Mouse (Mus musculus): ENCODE measurements around the gene Gm15155. TPM values are rescaled to one million over a fixed set of nuclear protein-coding genes. Genes with fewer than 3 reads are reported as not detected.

Gene Gm15155
- 0.88 TPM in 1 of 2 replicates, not detected in the other for polyA plus RNA-seq (2015; fragmentation: Nextera tagmentation; extraction: Ambion mirVana)

DNA sequence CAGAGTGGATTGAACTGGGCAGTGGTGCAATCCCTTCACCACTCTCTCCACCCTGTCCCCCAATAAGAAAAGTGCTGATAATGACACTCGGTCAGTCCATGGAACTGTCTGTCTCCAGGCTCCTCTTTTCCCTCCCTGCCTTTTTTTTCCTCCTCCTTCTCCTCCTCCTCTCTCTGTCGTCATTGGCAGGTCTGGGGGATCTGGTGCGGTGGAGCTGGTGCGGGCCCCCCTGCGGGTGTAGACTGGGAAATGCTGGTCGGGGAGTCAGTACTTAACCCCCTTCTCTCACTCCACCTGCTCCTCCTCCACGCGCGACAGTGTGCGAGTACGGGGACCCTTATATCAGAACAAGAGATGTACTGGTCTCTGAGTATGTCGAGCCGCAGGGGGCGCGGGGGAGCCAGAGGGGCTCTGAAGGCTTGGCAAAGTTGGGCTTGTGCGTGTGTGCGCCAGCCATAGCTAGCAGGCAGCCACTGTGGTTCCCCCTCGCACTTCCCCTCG is at the start of gene Gm15155:
Gm15155 (plus strand) TSS at position 401 of the 501 bp plus-strand sequence.
- peak; percentile 65 for ATAC-seq (ENCODE audit: low read depth)
- Histone ChIP-seq H3K27ac (replicated peaks) (peak within 1 kb of the TSS; percentile 56; the same call in 1 of the 2 replicates), H3K4me2 (peak within 1 kb of the TSS; percentile 71), H3K4me1 (replicated peaks) (peaks cover 6% of the 10 kb centered on the region; the same call in 1 of the 2 replicates), H3K9me3 (no peaks in the 10 kb centered on the region), H3K9ac (peak within 1 kb of the TSS; percentile 67), H3K27me3 (peaks cover 34% of the 10 kb centered on the region), H3K36me3 (no peaks in the 10 kb centered on the region), H3K4me3 (peak within 1 kb of the TSS; percentile 51)
- WGBS: 15% methylated on average over 19 of the region's 19 CpGs

DNA sequence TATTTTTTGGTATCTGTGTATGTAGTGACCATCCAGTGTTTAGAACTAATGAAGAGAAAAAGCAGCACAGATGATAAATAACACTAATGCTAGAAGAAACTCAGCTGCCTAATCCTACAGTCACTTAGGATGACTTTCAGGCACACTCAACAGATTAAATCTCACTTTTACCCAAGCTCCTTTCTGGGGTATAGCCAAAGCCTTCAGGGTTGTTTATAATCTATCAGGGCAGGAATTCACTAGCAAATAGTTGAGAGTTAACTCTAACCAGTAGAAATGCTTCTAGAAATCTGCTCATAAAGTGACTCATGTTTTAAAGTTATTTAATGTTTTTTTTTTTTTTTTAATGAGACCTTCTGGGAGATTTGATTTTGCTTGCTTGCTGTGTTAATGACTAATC is 44.8 kb upstream of the Gm15155 start:
- no peaks in the 10 kb centered on the region for H3K9me3 ChIP-seq
- H3K4me1 ChIP-seq (replicated peaks): no peaks in the 10 kb centered on the region
- no peak for ATAC-seq (ENCODE audit: low read depth)
- H3K9ac ChIP-seq: no peak overlapping the region
- H3K4me3 ChIP-seq: no peak overlapping the region
- no peak overlapping the region for H3K27ac ChIP-seq (replicated peaks)
- no peaks in the 10 kb centered on the region for H3K36me3 ChIP-seq
- H3K4me2 ChIP-seq: no peak overlapping the region
- no peaks in the 10 kb centered on the region for H3K27me3 ChIP-seq

DNA sequence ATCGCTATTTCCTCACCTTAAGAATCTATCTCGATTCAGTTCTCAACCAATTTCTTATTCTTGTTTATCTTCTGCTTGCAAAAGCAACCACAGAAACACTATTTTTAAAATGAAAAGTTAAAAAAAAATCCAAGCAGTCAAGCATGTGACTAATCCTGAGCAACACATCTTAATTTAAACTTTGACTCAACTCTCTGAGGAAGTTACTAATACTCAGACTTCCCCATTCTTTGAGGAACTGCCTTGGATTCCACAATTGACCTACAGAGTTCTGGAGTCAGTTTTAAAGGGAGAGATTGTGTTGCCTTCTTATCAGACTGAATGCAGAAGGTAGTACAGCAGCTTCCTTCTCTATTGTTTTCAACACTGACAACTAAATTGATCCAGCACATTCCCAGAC is 40.0 kb upstream of the Gm15155 start:
- Histone ChIP-seq H3K4me3 (no peak overlapping the region), H3K4me2 (no peak overlapping the region), H3K9me3 (no peaks in the 10 kb centered on the region), H3K4me1 (replicated peaks) (no peaks in the 10 kb centered on the region), H3K36me3 (no peaks in the 10 kb centered on the region), H3K27me3 (no peaks in the 10 kb centered on the region), H3K9ac (no peak overlapping the region), H3K27ac (replicated peaks) (no peak overlapping the region)
- 94% methylated on average over 2 of the region's 2 CpGs for WGBS
- ATAC-seq (ENCODE audit: low read depth): no peak

DNA sequence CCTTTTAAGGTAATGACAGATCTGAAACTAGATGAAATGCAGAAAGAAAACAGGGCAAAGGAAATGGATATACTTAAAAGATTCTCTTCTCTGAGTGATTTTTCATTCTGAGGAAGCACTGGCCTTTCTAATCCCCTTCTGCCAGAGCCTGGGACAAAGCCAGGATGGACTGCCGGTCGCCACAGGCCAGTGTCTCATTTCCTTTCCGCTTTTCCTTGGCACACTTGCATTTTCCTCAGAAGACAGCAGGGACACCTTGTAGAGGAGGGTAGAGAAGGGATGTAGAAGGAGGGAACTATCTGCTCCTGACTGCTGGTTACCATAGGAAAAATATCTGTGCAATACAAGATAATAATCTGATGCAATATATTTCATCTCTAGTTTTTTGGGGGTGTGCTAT is 33.1 kb upstream of the Gm15155 start:
- Histone ChIP-seq H3K27ac (replicated peaks) (no peak overlapping the region), H3K27me3 (no peaks in the 10 kb centered on the region), H3K9me3 (no peaks in the 10 kb centered on the region), H3K4me2 (no peak overlapping the region), H3K36me3 (no peaks in the 10 kb centered on the region), H3K9ac (no peak overlapping the region), H3K4me1 (replicated peaks) (no peaks in the 10 kb centered on the region), H3K4me3 (no peak overlapping the region)
- 73% methylated on average over 3 of the region's 3 CpGs for WGBS
- no peak for ATAC-seq (ENCODE audit: low read depth)

DNA sequence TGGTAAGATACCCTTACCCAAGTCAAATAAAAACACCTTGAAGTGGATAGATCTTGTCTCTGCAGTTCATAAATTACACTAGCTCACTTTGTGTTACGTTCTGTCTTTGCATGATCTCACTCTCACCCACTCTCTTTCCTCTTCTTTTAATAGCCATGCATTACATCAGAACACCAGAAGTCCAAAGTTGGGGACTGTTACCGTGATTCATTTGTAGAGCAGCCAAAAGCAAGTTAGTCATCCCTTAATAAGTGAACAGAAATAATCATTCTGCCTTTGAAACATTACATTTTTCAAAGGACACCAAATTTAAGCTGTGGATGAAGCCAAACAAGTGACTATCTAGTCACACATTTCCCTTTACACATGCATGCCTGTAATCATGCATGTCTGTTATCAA is 32.1 kb upstream of the Gm15155 start:
- no peaks in the 10 kb centered on the region for H3K36me3 ChIP-seq
- H3K9ac ChIP-seq: no peak overlapping the region
- H3K9me3 ChIP-seq: no peaks in the 10 kb centered on the region
- H3K4me2 ChIP-seq: no peak overlapping the region
- no peak overlapping the region for H3K4me3 ChIP-seq
- 75% methylated on average over 2 of the region's 2 CpGs for WGBS
- no peaks in the 10 kb centered on the region for H3K27me3 ChIP-seq
- no peak overlapping the region for H3K27ac ChIP-seq (replicated peaks)
- no peaks in the 10 kb centered on the region for H3K4me1 ChIP-seq (replicated peaks)
- ATAC-seq (ENCODE audit: low read depth): no peak

GRCm38 (mm10) chrX:155594685-155595084 is 29.9 kb upstream of the Gm15155 start:
- H3K4me2 ChIP-seq: no peak overlapping the region
- H3K9ac ChIP-seq: no peak overlapping the region
- ATAC-seq (ENCODE audit: low read depth): no peak
- no peaks in the 10 kb centered on the region for H3K9me3 ChIP-seq
- no peak overlapping the region for H3K4me3 ChIP-seq
- whole genome bisulfite sequencing: 50% methylated on average over 1 of the region's 1 CpGs
- H3K27ac ChIP-seq (replicated peaks): no peak overlapping the region
- H3K36me3 ChIP-seq: no peaks in the 10 kb centered on the region
- H3K4me1 ChIP-seq (replicated peaks): no peaks in the 10 kb centered on the region
- H3K27me3 ChIP-seq: no peaks in the 10 kb centered on the region

GRCm38 (mm10) chrX:155596390-155596789 is 28.2 kb upstream of the Gm15155 start:
- Histone ChIP-seq H3K4me1 (replicated peaks) (no peaks in the 10 kb centered on the region), H3K9ac (no peak overlapping the region), H3K9me3 (no peaks in the 10 kb centered on the region), H3K4me3 (no peak overlapping the region), H3K27ac (replicated peaks) (no peak overlapping the region), H3K4me2 (no peak overlapping the region), H3K36me3 (no peaks in the 10 kb centered on the region), H3K27me3 (no peaks in the 10 kb centered on the region)
- no peak for ATAC-seq (ENCODE audit: low read depth)

- H3K9ac ChIP-seq: no peak overlapping the region
- no peaks in the 10 kb centered on the region for H3K27me3 ChIP-seq
- H3K36me3 ChIP-seq: no peaks in the 10 kb centered on the region
- H3K27ac ChIP-seq (replicated peaks): no peak overlapping the region
- H3K4me3 ChIP-seq: no peak overlapping the region
- no peak for ATAC-seq (ENCODE audit: low read depth)
- no peaks in the 10 kb centered on the region for H3K4me1 ChIP-seq (replicated peaks)
- no peaks in the 10 kb centered on the region for H3K9me3 ChIP-seq
- 90% methylated on average over 2 of the region's 2 CpGs for WGBS
- H3K4me2 ChIP-seq: no peak overlapping the region
Observed at GRCm38 (mm10) chrX:155601196-155601595, 23.3 kb upstream of the Gm15155 start.

DNA sequence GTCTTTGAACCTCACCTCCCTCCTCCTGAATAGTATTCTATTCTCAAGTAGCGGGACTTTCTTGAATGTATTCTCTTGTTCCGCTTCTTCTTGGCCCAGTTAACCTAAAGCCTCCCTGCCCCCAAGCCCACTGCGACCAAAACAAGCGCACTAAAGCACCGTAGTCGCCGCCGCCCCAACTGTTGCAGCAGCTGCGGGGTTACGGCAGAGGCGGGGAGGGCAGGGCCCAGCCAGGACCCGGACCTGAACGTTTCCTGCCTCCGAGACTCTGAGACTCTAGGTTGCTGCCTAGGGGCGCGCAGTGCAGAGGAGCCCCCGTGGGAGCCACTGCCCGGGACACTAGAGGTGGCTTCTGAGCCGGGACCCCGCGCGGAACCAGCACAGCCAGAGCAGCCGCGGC is 2.0 kb upstream of the Gm15155 start:
- WGBS: 19% methylated on average over 24 of the region's 24 CpGs
- Histone ChIP-seq H3K27me3 (peaks cover 34% of the 10 kb centered on the region), H3K9me3 (no peaks in the 10 kb centered on the region), H3K36me3 (no peaks in the 10 kb centered on the region), H3K4me3 (peak overlapping the region; percentile 51), H3K27ac (replicated peaks) (peak overlapping the region; percentile 56), H3K4me2 (peak overlapping the region; percentile 71), H3K9ac (peak overlapping the region; percentile 67), H3K4me1 (replicated peaks) (peaks cover 6% of the 10 kb centered on the region; the same call in 1 of the 2 replicates)
- peak; percentile 15 for ATAC-seq (ENCODE audit: low read depth)

DNA sequence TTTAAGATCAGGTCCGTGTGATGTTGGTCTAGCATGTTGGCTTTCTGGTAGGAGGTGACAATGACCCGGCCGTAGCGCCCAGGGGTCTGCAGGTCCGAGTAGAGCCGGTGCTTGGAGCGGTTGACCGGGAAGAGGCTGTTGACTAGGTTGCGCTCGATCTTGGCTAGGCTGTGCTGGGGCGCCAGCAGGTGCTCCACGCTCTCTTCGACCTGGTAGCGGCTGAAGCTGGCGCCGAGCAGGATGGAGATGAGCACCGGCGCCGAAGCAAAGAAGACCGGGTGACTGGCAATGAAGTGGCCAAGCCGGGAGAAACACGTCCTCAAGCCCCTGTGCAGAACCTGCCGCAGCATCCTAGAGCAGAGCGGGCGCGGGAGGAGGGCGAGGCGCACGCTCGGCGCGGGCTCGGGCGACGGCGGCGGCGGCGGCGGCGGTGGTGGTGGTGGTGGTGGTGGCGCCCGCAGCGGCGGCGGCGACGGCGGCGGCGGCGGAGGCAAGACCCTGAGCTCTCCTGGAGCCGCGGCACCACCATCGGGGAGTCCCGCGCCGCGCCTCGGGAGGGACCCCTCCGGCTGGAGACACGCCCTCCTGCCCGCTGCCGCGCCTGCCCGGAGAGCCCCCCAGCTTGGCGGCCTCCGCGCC is 1.5 kb upstream of the Gm15155 start:
- peak; percentile 70 for ATAC-seq (ENCODE audit: low read depth)
- Histone ChIP-seq H3K4me1 (replicated peaks) (peaks cover 6% of the 10 kb centered on the region; the same call in 1 of the 2 replicates), H3K9me3 (no peaks in the 10 kb centered on the region), H3K27ac (replicated peaks) (peak overlapping the region; percentile 56), H3K4me2 (peak overlapping the region; percentile 71), H3K27me3 (peaks cover 34% of the 10 kb centered on the region), H3K9ac (peak overlapping the region; percentile 67), H3K36me3 (no peaks in the 10 kb centered on the region), H3K4me3 (peak overlapping the region; percentile 51)
- 21% methylated on average over 60 of the region's 69 CpGs for WGBS

- WGBS: 23% methylated on average over 34 of the region's 34 CpGs
- H3K36me3 ChIP-seq: no peaks in the 10 kb centered on the region
Observed at GRCm38 (mm10) chrX:155623701-155624281, 750 bp upstream of the Gm15155 start, which contains the start of gene Ptchd1. Ptchd1 (minus strand) TSS chrX:155623814.

DNA sequence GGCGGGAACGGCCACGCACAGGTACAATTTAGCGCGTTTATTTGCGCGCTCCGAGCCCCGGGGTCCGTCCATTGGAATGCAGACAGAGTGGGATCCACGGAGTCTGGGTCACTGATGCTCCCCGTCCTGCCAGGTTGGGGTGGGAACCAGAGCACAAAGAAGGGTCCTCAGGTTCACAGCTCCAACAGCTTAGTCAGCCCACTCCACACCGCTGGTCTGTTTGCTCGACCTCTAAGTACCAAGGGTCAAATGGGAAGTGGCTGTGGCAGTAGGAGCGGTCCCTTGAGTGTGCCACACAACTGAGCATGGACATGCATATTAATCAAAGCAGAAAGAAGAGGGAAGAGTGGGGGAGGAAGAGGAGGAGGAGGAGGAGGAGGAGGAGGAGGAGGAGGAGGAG is 354 bp downstream of the Gm15155 start:
- no peak for ATAC-seq (ENCODE audit: low read depth)
- Histone ChIP-seq H3K4me3 (peak overlapping the region; percentile 51), H3K36me3 (no peaks in the 10 kb centered on the region), H3K27me3 (peaks cover 34% of the 10 kb centered on the region), H3K27ac (replicated peaks) (no peak overlapping the region), H3K4me1 (replicated peaks) (peaks cover 6% of the 10 kb centered on the region; the same call in 1 of the 2 replicates), H3K9me3 (no peaks in the 10 kb centered on the region), H3K9ac (0 out of 2 replicates have a peak overlapping the region, but pooled peaks have one; percentile 67), H3K4me2 (peak overlapping the region; percentile 71)
- WGBS: 16% methylated on average over 15 of the region's 15 CpGs

More at GRCm38 (mm10) chrX:155623701-155624281, 750 bp upstream of the Gm15155 start, which contains the start of gene Ptchd1:
- ATAC-seq (ENCODE audit: low read depth): peak; percentile 83
- Histone ChIP-seq H3K4me3 (peak within 1 kb of the TSS; percentile 51), H3K9ac (peak within 1 kb of the TSS; percentile 67), H3K27me3 (peaks cover 34% of the 10 kb centered on the region), H3K4me1 (replicated peaks) (peaks cover 6% of the 10 kb centered on the region; the same call in 1 of the 2 replicates), H3K27ac (replicated peaks) (peak within 1 kb of the TSS; percentile 56), H3K4me2 (peak within 1 kb of the TSS; percentile 71), H3K9me3 (no peaks in the 10 kb centered on the region)
